Mouse (Mus musculus): ENCODE data around the gene Smarca2. TPM values are rescaled to one million over a fixed set of nuclear protein-coding genes. Genes with fewer than 3 reads are reported as not detected.

Smarca2 gene
- polyA plus RNA-seq, 1 experiment from 2014 or later = 129 TPM

DNA sequence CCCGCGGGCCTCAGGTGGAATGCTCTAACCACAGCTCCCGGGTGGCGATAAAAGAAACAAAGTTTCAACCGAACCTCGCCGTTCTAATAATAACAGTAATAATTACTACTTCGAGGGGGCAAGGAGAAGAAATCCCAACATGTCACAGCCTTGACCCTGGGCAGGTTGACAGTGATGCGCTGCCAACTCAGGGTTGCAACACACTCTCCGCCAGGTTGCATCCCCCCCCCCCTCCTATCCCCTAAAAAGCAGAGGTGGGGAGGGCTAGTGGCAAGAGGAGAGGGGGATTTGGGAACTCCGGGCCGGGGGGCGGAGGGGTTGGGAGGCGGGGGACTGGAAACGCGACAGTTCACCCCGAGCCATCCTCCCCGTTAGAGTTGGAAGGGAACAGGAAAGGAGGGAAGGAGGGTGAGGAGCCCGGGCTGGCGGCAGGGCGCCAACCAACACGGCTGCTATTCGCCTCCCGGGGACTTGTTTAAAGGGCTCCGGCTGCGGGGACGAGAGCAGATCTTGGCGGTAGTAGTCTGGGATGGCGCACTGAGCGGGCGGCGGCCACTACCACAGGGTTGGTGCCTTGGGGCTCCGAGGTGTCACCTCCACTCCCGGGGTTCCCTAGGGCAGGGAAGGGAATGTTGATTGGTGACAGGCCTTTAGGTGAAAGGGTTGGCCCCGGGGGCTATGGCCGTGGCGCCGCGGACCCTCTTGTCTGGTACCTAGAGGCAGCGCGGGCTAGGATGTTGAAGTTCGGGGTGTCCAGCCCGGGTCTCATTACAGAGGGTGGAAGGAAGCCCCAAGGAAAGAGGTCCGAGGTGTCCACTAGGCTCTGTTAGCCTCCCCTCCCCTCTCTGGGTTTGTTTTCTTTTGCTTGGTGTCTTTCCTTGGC, 829 bp downstream of the Smarca2 start:
- ATAC-seq (replicated peaks) = no peak; the same call in 1 of the 2 replicates

GRCm38 (mm10) chr19:26606321-26607155, 1.7 kb downstream of the Smarca2 start:
- Histone ChIP-seq H3K27me3 (peaks cover 4% of the 10 kb centered on the region; the same call in 1 of the 2 replicates), H3K4me1 (peaks cover 27% of the 10 kb centered on the region), H3K4me3 (peak overlapping the region; percentile 71), H3K9me3 (no peaks in the 10 kb centered on the region), H3K36me3 (no peaks in the 10 kb centered on the region), H3K4me2 (replicated peaks) (peak overlapping the region; percentile 96), H3K9ac (replicated peaks) (peak overlapping the region; percentile 77), H3K27ac (replicated peaks) (peak overlapping the region; percentile 98)
- ATAC-seq (replicated peaks) = 0 out of 2 replicates have a peak, but pooled peaks have one; percentile 5
- WGBS = under 1% methylated on average over 62 of the region's 63 CpGs

More for the DNA sequence above, 829 bp downstream of the Smarca2 start:
- WGBS = under 1% methylated on average over 44 of the region's 44 CpGs
- H3K4me2 ChIP-seq (replicated peaks) = peak overlapping the region; percentile 96
- peak overlapping the region; percentile 98 for H3K27ac ChIP-seq (replicated peaks)
- peak overlapping the region; percentile 77 for H3K9ac ChIP-seq (replicated peaks)
- peak overlapping the region; percentile 71 for H3K4me3 ChIP-seq
- peaks cover 4% of the 10 kb centered on the region; the same call in 1 of the 2 replicates for H3K27me3 ChIP-seq
- no peaks in the 10 kb centered on the region for H3K9me3 ChIP-seq
- peaks cover 27% of the 10 kb centered on the region for H3K4me1 ChIP-seq
- no peaks in the 10 kb centered on the region for H3K36me3 ChIP-seq

DNA sequence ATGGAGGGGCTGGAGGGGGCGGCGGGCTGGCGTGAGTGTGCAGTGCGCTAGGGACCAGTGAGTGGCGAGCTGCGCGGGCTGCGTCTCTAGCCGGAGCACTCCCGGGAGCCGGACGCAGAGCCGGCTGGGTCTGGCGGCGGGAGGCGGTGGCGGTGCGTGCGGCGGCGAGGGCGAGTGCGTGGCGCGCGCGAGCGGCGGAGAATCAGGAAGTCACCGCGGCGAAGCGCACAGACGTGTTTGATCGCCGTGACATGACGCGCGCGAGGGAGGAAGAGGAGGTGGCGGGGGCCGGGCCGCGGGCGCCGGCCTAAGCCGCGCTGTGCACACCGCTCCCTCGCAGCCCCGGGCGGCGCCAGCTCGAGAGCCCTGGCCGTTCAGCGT, 2.3 kb downstream of the Smarca2 start:
- Histone ChIP-seq H3K9ac (replicated peaks) (peak overlapping the region; percentile 77), H3K36me3 (no peaks in the 10 kb centered on the region), H3K9me3 (no peaks in the 10 kb centered on the region), H3K4me1 (peaks cover 27% of the 10 kb centered on the region), H3K27ac (replicated peaks) (peak overlapping the region; percentile 98), H3K4me3 (peak overlapping the region; percentile 71), H3K4me2 (replicated peaks) (peak overlapping the region; percentile 96), H3K27me3 (peaks cover 4% of the 10 kb centered on the region; the same call in 1 of the 2 replicates)
- ATAC-seq (replicated peaks) = 0 out of 2 replicates have a peak, but pooled peaks have one; percentile 3
- WGBS = under 1% methylated on average over 49 of the region's 56 CpGs

DNA sequence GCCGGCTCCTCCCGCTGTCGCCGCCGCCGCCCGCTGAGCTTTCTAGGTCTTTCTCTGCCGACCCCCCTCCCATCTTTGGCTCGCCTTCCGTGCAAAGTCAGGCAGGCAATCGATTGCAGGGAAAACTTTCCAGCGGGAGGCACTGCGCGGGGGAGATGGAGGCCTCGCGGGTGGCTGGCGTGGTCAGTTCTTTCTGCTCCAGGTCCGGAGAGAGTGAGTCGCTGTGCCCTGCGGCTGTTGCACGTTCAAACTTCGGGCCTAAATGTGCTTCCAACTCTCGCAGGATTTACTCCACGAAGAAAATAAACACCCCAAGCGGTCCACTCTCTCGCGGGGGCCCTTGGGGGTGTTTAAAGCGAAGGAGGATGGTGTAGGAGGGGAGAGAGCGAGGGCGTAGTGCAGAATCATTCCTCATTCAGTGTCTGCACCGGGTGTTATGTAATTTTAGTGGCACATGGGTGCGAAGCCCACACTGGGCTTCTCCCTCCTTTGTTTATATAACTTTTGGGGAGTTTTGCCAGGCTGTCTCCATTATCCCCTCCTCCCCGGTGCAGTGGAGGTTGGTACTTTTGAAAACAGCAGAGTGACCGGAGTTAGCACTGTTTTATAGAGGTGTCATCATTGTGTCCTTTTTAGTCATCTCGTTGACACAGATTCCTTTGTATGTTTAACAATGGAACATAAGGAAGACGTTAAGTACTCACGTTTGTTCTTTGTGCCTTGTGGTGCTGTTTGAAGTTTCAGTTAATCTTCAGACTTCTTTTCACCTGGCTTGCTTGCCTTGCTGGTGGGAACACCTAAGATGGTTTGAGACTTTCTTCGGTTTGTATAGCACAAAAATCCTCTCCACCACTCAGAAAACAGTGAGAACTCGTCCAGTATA, 2.9 kb downstream of the Smarca2 start:
- H3K4me2 ChIP-seq (replicated peaks) = peak overlapping the region; percentile 96

DNA sequence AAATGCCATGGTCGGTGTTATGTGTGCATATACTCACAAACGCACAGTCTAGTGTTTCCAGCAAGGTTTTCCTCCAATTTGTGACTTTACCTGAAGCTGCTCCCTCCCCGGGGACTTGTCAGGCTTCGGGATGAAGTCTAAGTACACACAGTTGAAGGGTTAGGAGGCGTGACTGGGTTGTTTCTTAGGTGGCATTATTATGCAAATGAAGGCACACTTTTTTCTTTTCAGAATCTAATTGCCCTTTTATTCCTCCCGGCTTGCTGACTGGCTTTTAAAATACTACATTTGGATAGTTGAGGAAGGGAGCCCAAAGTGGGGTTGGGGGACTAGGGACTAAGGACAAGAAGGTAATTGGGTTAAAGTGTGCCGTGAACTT, 3.6 kb downstream of the Smarca2 start:
- Histone ChIP-seq H3K4me2 (replicated peaks) (peak overlapping the region; percentile 96), H3K27me3 (no peaks in the 10 kb centered on the region), H3K9me3 (no peaks in the 10 kb centered on the region), H3K4me1 (peaks cover 26% of the 10 kb centered on the region), H3K36me3 (no peaks in the 10 kb centered on the region), H3K4me3 (peak overlapping the region; percentile 71), H3K27ac (replicated peaks) (no peak overlapping the region), H3K9ac (replicated peaks) (no peak overlapping the region)
- ATAC-seq (replicated peaks) = no peak
- WGBS = 1% methylated on average over 7 of the region's 7 CpGs

More for the DNA sequence above, 2.9 kb downstream of the Smarca2 start:
- Histone ChIP-seq H3K27me3 (0 out of 2 replicates have a peak, but pooled peaks cover under 1% of the 10 kb centered on the region), H3K36me3 (no peaks in the 10 kb centered on the region), H3K4me1 (peaks cover 27% of the 10 kb centered on the region), H3K9me3 (no peaks in the 10 kb centered on the region), H3K27ac (replicated peaks) (peak overlapping the region; percentile 98), H3K9ac (replicated peaks) (peak overlapping the region; percentile 77), H3K4me3 (peak overlapping the region; percentile 71)
- ATAC-seq (replicated peaks) = no peak
- WGBS = under 1% methylated on average over 39 of the region's 39 CpGs

DNA sequence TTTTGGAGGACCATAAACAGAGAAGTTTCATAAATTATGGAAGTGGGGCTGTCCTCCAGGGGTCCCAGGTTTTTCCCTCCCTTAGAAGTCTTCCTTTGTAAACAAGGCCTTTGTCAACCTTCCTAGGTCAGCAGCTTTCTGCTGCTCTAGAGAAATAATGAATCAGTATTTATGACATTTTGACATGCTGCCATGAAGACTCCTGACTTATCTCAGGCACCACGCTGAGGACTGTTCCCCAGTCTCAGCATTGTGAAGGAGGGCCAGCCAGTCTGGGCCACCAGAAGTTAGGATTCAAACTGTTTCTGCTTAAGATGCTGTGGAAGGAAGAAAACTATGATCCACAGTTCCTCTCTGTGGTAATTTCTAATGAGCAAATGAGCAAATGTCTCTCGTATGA, 4.8 kb downstream of the Smarca2 start:
- H3K4me1 ChIP-seq = peaks cover 18% of the 10 kb centered on the region
- ATAC-seq (replicated peaks) = no peak
- no peaks in the 10 kb centered on the region for H3K27me3 ChIP-seq
- no peaks in the 10 kb centered on the region for H3K9me3 ChIP-seq
- WGBS = 34% methylated on average over 2 of the region's 2 CpGs
- H3K9ac ChIP-seq (replicated peaks) = no peak overlapping the region
- H3K36me3 ChIP-seq = no peaks in the 10 kb centered on the region
- no peak overlapping the region for H3K4me2 ChIP-seq (replicated peaks)
- H3K4me3 ChIP-seq = no peak overlapping the region
- H3K27ac ChIP-seq (replicated peaks) = no peak overlapping the region

DNA sequence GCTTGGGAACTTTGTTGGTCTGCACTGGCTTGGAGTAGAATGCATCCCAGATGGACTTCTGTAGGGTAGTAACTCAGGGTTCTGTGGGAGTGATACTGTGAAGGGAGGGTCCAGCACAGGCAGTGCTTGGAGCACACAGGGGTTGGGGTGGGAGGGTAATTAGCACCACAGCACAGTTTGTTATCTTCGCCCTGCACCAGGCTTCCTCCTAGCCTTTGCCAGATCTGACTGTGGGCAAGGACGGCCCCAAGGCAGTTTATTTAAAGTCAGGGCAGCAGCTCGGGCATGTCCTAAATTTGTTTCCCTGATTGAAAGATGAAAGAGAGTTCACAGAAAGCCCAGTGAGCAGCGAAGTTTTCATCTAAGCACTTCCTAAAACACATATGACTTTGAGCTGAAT, 8.1 kb downstream of the Smarca2 start:
- Histone ChIP-seq H3K27ac (replicated peaks) (no peak overlapping the region), H3K4me1 (peaks cover 11% of the 10 kb centered on the region), H3K36me3 (no peaks in the 10 kb centered on the region), H3K4me3 (no peak overlapping the region), H3K27me3 (no peaks in the 10 kb centered on the region), H3K4me2 (replicated peaks) (no peak overlapping the region), H3K9me3 (no peaks in the 10 kb centered on the region), H3K9ac (replicated peaks) (no peak overlapping the region)
- 66% methylated on average over 4 of the region's 4 CpGs for WGBS
- no peak for ATAC-seq (replicated peaks)

- Histone ChIP-seq H3K4me2 (replicated peaks) (no peak overlapping the region), H3K27ac (replicated peaks) (no peak overlapping the region), H3K9me3 (no peaks in the 10 kb centered on the region), H3K9ac (replicated peaks) (no peak overlapping the region), H3K4me1 (peaks cover 4% of the 10 kb centered on the region; the same call in 1 of the 2 replicates), H3K4me3 (no peak overlapping the region), H3K27me3 (no peaks in the 10 kb centered on the region), H3K36me3 (no peaks in the 10 kb centered on the region)
- WGBS = 78% methylated on average over 5 of the region's 5 CpGs
- no peak for ATAC-seq (replicated peaks)
These were observed 8.8 kb downstream of the Smarca2 start for GRCm38 (mm10) chr19:26613665-26614064.

- Histone ChIP-seq H3K27me3 (no peaks in the 10 kb centered on the region), H3K27ac (replicated peaks) (no peak overlapping the region), H3K36me3 (0 out of 2 replicates have a peak, but pooled peaks cover 6% of the 10 kb centered on the region), H3K4me1 (no peaks in the 10 kb centered on the region), H3K9ac (replicated peaks) (no peak overlapping the region), H3K4me3 (no peak overlapping the region), H3K4me2 (replicated peaks) (no peak overlapping the region), H3K9me3 (no peaks in the 10 kb centered on the region)
- ATAC-seq (replicated peaks) = no peak
- 40% methylated on average over 1 of the region's 1 CpGs for WGBS
These were observed 11.4 kb downstream of the Smarca2 start for GRCm38 (mm10) chr19:26616271-26616670.

DNA sequence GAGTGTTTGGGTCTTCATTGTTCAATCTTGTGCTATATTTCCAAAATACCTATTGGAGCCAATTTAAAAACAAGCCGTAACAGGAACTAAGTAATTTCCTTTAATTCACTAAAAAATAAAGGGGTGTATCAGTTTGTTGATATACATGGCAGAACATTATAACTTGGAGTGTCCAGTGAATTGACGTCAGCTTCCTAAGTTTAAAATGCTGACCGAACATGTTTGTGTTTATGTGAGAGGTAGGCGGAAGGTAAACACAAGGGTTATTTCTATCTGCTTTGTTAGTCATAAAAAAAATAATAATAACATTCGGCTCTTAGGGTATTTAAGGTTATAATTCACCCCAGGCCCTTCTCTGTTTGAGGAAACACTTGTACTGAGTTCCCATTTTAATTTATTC, 12.4 kb downstream of the Smarca2 start:
- Histone ChIP-seq H3K36me3 (0 out of 2 replicates have a peak, but pooled peaks cover 6% of the 10 kb centered on the region), H3K27ac (replicated peaks) (no peak overlapping the region), H3K9me3 (no peaks in the 10 kb centered on the region), H3K27me3 (no peaks in the 10 kb centered on the region), H3K4me1 (no peaks in the 10 kb centered on the region), H3K9ac (replicated peaks) (no peak overlapping the region), H3K4me2 (replicated peaks) (no peak overlapping the region), H3K4me3 (no peak overlapping the region)
- no peak for ATAC-seq (replicated peaks)
- WGBS = 96% methylated on average over 5 of the region's 5 CpGs

GRCm38 (mm10) chr19:26630712-26631235, 25.9 kb downstream of the Smarca2 start:
- Histone ChIP-seq H3K27ac (replicated peaks) (peak overlapping the region; percentile 79), H3K9ac (replicated peaks) (no peak overlapping the region), H3K4me1 (peaks cover 13% of the 10 kb centered on the region), H3K9me3 (no peaks in the 10 kb centered on the region), H3K4me2 (replicated peaks) (no peak overlapping the region), H3K4me3 (no peak overlapping the region), H3K36me3 (peaks cover 14% of the 10 kb centered on the region; the same call in 1 of the 2 replicates), H3K27me3 (no peaks in the 10 kb centered on the region)
- WGBS = 21% methylated on average over 8 of the region's 8 CpGs
- peak; percentile 81 for ATAC-seq (replicated peaks)
